Mouse (Mus musculus): ENCODE results near the gene Pin1. TPM values are rescaled to one million over a fixed set of nuclear protein-coding genes. Genes with fewer than 3 reads are reported as not detected.

Pin1 gene
- total and polyA plus RNA-seq, 3 experiments = 17.8 to 20.8 (median 18.6) TPM

DNA sequence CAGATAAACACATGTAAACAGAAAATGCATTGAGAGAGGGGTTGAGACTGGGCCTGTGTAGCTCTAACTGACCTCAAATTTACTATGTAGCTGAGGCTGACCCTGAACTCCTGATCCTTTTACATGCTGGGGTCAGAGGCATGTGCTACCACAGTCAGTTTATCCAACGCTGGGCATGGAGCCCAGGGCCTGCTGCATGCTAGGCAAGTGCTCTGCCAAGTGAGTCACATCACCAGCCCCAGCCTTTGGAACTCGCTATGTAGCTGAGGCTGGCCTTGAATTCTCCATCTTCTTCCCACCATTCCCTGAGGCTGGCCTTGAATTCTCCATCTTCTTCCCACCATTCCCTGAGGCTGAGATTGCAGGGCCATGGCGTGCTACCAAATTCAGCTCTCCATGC lies 58.6 kb downstream of the Pin1 start:
- no peaks in the 10 kb centered on the region for H3K27me3 ChIP-seq (ENCODE audit: control insufficient read depth, insufficient read depth, low read length)
- WGBS = 69% methylated on average over 3 of the region's 3 CpGs
- H3K27ac ChIP-seq = no peak overlapping the region
- intact Hi-C loops (cut with DNase I) = no loop called here
- no peak overlapping the region for H3K9ac ChIP-seq (ENCODE audit: low read depth, low read length)
- H3K4me3 ChIP-seq = no peak overlapping the region
- TF ChIP-seq EP300 (IDR thresholded peaks at IDR 0.05; ENCODE audit: insufficient read depth, low read depth, low read length) (no peak), POLR2A (IDR thresholded peaks at IDR 0.05; ENCODE audit: insufficient read depth, low read depth, low read length) (no peak), CTCF (IDR thresholded peaks at IDR 0.05) (no peak)
- DNase-seq = no peak
- H3K79me2 ChIP-seq (replicated peaks; ENCODE audit: control insufficient read depth, insufficient read depth, low read length) = no peaks in the 10 kb centered on the region
- no peaks in the 10 kb centered on the region for H3K36me3 ChIP-seq (ENCODE audit: control insufficient read depth, insufficient read depth, low read length)
- no peaks in the 10 kb centered on the region for H3K4me1 ChIP-seq (ENCODE audit: control insufficient read depth, insufficient read depth, low read length)

GRCm38 (mm10) chr9:20712934-20713477 lies 61.1 kb downstream of the Pin1 start:
- H3K27ac ChIP-seq = no peak overlapping the region
- no peak for TF ChIP-seq EP300 (IDR thresholded peaks at IDR 0.05; ENCODE audit: insufficient read depth, low read depth, low read length)
- no peak for TF ChIP-seq CTCF (IDR thresholded peaks at IDR 0.05)
- no peak for TF ChIP-seq POLR2A (IDR thresholded peaks at IDR 0.05; ENCODE audit: insufficient read depth, low read depth, low read length)
- WGBS = 60% methylated on average over 5 of the region's 5 CpGs

DNA sequence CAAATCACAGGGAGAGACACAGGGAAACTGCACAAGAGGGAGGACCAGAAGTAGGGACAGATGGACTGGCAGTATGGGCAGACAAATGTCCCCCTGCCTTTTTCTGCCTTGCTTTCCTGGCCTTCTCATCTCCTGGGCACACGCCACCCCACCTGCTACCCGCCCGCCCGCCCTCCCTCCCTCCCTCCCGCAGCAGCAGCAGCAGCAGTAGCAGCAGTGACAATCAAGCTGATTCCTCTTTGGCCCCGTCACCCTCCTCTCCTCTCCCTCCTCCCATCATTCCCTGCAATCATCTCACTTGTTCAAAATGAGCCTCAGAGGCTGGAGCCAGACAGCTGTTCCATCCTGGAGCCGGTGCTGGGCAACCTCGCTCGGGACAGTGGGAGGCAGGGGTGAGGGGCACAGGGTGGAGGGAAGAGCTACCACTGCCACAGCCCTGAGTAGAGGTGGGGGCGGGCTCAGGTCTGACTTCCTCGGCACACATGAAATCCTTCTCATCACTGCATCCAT lies 61.6 kb downstream of the Pin1 start:
- Histone ChIP-seq H3K27me3 (ENCODE audit: control insufficient read depth, insufficient read depth, low read length) (no peaks in the 10 kb centered on the region), H3K9ac (ENCODE audit: low read depth, low read length) (no peak overlapping the region), H3K36me3 (ENCODE audit: control insufficient read depth, insufficient read depth, low read length) (no peaks in the 10 kb centered on the region), H3K27ac (no peak overlapping the region), H3K79me2 (replicated peaks; ENCODE audit: control insufficient read depth, insufficient read depth, low read length) (no peaks in the 10 kb centered on the region), H3K4me3 (no peak overlapping the region), H3K4me1 (ENCODE audit: control insufficient read depth, insufficient read depth, low read length) (no peaks in the 10 kb centered on the region)
- TF ChIP-seq POLR2A (IDR thresholded peaks at IDR 0.05; ENCODE audit: insufficient read depth, low read depth, low read length) (no peak), EP300 (IDR thresholded peaks at IDR 0.05; ENCODE audit: insufficient read depth, low read depth, low read length) (no peak), CTCF (IDR thresholded peaks at IDR 0.05) (no peak)
- intact Hi-C loops (cut with DNase I) = no loop called here
- no peak for DNase-seq
- 37% methylated on average over 11 of the region's 11 CpGs for WGBS

More at GRCm38 (mm10) chr9:20712934-20713477, 61.1 kb downstream of the Pin1 start:
- H3K36me3 ChIP-seq (ENCODE audit: control insufficient read depth, insufficient read depth, low read length) = no peaks in the 10 kb centered on the region
- H3K4me1 ChIP-seq (ENCODE audit: control insufficient read depth, insufficient read depth, low read length) = no peaks in the 10 kb centered on the region
- no peak overlapping the region for H3K9ac ChIP-seq (ENCODE audit: low read depth, low read length)
- no peaks in the 10 kb centered on the region for H3K79me2 ChIP-seq (replicated peaks; ENCODE audit: control insufficient read depth, insufficient read depth, low read length)
- no peak for DNase-seq
- no peak overlapping the region for H3K4me3 ChIP-seq
- no peaks in the 10 kb centered on the region for H3K27me3 ChIP-seq (ENCODE audit: control insufficient read depth, insufficient read depth, low read length)
- intact Hi-C loops (cut with DNase I) = no loop called here

DNA sequence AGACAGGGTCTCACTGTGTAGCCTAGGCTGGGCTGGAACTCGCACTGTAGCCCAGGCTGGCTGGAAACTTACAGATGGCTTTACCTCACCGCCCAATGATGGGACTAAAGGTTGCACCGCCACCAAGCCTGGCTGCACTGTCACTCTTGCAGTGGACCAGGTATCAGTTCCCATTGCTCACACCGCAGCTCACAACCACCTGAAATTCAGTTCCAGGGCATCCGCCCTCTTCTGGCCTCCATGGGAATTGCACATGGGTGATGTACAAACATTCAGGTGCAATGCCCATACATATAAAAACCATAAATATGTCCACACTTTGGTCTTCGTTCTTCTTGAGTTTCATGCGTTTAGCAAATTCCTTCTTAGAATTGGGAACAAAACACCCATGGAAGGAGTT lies 63.4 kb downstream of the Pin1 start:
- DNase-seq = no peak
- H3K79me2 ChIP-seq (replicated peaks; ENCODE audit: control insufficient read depth, insufficient read depth, low read length) = no peaks in the 10 kb centered on the region
- no peaks in the 10 kb centered on the region for H3K27me3 ChIP-seq (ENCODE audit: control insufficient read depth, insufficient read depth, low read length)
- H3K9ac ChIP-seq (ENCODE audit: low read depth, low read length) = no peak overlapping the region
- TF ChIP-seq CTCF (IDR thresholded peaks at IDR 0.05) = peak; percentile 47
- no peak for TF ChIP-seq POLR2A (IDR thresholded peaks at IDR 0.05; ENCODE audit: insufficient read depth, low read depth, low read length)
- intact Hi-C loops (cut with DNase I) = no loop called here
- no peak overlapping the region for H3K27ac ChIP-seq
- no peaks in the 10 kb centered on the region for H3K4me1 ChIP-seq (ENCODE audit: control insufficient read depth, insufficient read depth, low read length)
- H3K36me3 ChIP-seq (ENCODE audit: control insufficient read depth, insufficient read depth, low read length) = no peaks in the 10 kb centered on the region
- no peak overlapping the region for H3K4me3 ChIP-seq
- 62% methylated on average over 7 of the region's 7 CpGs for WGBS

Other genes with a start within 250 kb of the Pin1 start
- gene Zfp26, start 191.9 kb upstream of the Pin1 start, total RNA-seq (2021) = 1 to 10 TPM; 7.5 to 9.8 TPM
- gene Zfp26, start 191.9 kb upstream of the Pin1 start, polyA plus RNA-seq (2012; rRNA removed) = 1.4 and 3.2 TPM in 2 replicates
- 10 to 100 TPM in 1 of 2 experiments, 1 to 10 TPM in 1; 7.9 to 12.8 TPM for gene Zfp426, start 159.3 kb upstream of the Pin1 start, total RNA-seq (2021)
- 3.8 and 6.6 TPM in 2 replicates for gene Zfp426, start 159.3 kb upstream of the Pin1 start, polyA plus RNA-seq (2012; rRNA removed)
- 10 to 100 TPM; 23.3 to 23.8 TPM for gene Zfp266, start 130.7 kb upstream of the Pin1 start, total RNA-seq (2021)
- gene Zfp266, start 130.7 kb upstream of the Pin1 start, polyA plus RNA-seq (2012; rRNA removed) = 6.0 and 10.6 TPM in 2 replicates
- gene Zfp846, start 70.8 kb upstream of the Pin1 start, total RNA-seq (2021) = 1 to 10 TPM; 4.7 to 5.1 TPM
- 1.4 and 3.5 TPM in 2 replicates for gene Zfp846, start 70.8 kb upstream of the Pin1 start, polyA plus RNA-seq (2012; rRNA removed)
- 100 to 1,000 TPM; 233 to 269 TPM for gene Ubl5, start 9.2 kb upstream of the Pin1 start, total RNA-seq (2021)
- 275 and 362 TPM in 2 replicates for gene Ubl5, start 9.2 kb upstream of the Pin1 start, polyA plus RNA-seq (2012; rRNA removed)
- 10 to 100 TPM in 1 of 2 experiments, 1 to 10 TPM in 1; 8.8 to 10.3 TPM for gene Fbxl12, start 7.3 kb upstream of the Pin1 start, total RNA-seq (2021)
- 16.6 and 17.9 TPM in 2 replicates for gene Fbxl12, start 7.3 kb upstream of the Pin1 start, polyA plus RNA-seq (2012; rRNA removed)
- under 1 TPM in 1 of 2 experiments, not detected in 1; 0.13 TPM for gene Olfm2, start 94.3 kb downstream of the Pin1 start, total RNA-seq (2021)
- gene Olfm2, start 94.3 kb downstream of the Pin1 start, polyA plus RNA-seq (2012; rRNA removed) = 0.31 and 0.38 TPM in 2 replicates
- gene Col5a3, start 163.0 kb downstream of the Pin1 start, total RNA-seq (2021) = 10 to 100 TPM in 1 of 2 experiments, 1 to 10 TPM in 1; 7.0 to 19.7 TPM
- 11.6 and 13.5 TPM in 2 replicates for gene Col5a3, start 163.0 kb downstream of the Pin1 start, polyA plus RNA-seq (2012; rRNA removed)
- not detected for gene Rdh8, start 166.4 kb downstream of the Pin1 start, total RNA-seq (2021)
- gene Rdh8, start 166.4 kb downstream of the Pin1 start, polyA plus RNA-seq (2012; rRNA removed) = not detected in 2 replicates
- 1 to 10 TPM; 3.9 to 4.3 TPM for gene A230050P20Rik, start 216.5 kb downstream of the Pin1 start, total RNA-seq (2021)
- 16.4 and 21.2 TPM in 2 replicates for gene A230050P20Rik, start 216.5 kb downstream of the Pin1 start, polyA plus RNA-seq (2012; rRNA removed)
- 1 to 10 TPM; 3.9 to 4.0 TPM for gene Angptl6, start 227.6 kb downstream of the Pin1 start, total RNA-seq (2021)
- 4.0 and 5.4 TPM in 2 replicates for gene Angptl6, start 227.6 kb downstream of the Pin1 start, polyA plus RNA-seq (2012; rRNA removed)
- 1 to 10 TPM; 5.9 to 6.7 TPM for gene Ppan, start 236.1 kb downstream of the Pin1 start, total RNA-seq (2021)
- gene Ppan, start 236.1 kb downstream of the Pin1 start, polyA plus RNA-seq (2012; rRNA removed) = 11.9 and 18.8 TPM in 2 replicates
- gene Eif3g, start 246.5 kb downstream of the Pin1 start, total RNA-seq (2021) = 100 to 1,000 TPM; 101 to 113 TPM
- 69.6 and 69.9 TPM in 2 replicates for gene Eif3g, start 246.5 kb downstream of the Pin1 start, polyA plus RNA-seq (2012; rRNA removed)